Mouse (Mus musculus) small intestine, adult 2 months (tissue): ENCODE results near the gene Aldob.

Experiments used
- CTCF ChIP-seq: fragments of 200-500 bp; IDR thresholded peaks from 2 replicates; pipeline ENCODE4 v1.5.1; 2012; ENCODE audit warnings: low read depth, mild to moderate bottlenecking, control low read depth, inconsistent platforms, low read length, moderate library complexity, mixed read lengths; ENCODE audit not compliant: insufficient replicate concordance, insufficient read length; ENCODE audit errors: extremely low read depth
- POLR2A ChIP-seq: fragments of 200-500 bp; IDR thresholded peaks from 2 replicates; pipeline ENCODE4 v1.6.1; 2012; ENCODE audit warnings: low read depth, mild to moderate bottlenecking, control low read depth, inconsistent platforms, low read length, moderate library complexity

DNA sequence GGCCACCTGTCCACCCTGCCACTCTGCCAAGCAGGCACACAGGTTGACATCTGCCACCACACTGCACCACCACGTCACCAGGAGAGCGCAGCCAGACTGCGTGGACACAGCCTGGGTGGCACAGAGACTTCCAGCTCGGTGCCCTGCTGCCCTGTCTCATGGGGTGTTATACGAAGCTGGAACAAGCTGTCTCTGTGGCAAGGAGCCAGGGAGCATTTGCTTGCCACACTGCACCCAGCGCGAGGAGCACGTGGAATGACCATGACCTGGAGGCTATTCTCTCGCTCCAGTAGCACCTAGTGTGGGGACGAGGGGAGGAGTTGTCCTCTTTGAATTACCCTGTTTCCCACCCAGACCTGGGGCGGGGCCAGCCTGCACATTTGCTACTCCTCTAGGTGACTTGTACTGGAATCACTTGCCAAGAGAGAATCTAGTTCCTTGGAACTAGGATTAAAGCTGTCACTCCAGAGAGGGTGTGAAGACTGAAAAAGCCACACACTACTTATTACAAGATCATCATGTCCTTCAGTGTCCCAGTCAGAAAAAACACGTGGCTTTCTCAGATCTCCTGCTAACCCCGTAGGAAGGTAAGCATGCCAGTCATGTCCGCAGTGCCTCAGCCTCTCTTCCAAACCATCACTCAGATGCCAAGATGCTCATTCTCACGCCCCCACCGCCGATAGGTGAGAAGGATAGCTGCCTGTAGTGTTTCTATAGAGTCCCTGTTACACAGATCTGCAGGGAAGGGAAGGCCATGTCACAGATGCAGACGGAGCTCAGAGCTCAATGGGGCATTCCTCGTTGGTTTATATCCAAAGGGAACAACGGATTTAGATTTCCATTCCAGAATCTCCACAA is 10.8 kb upstream of the Aldob start:
- TF ChIP-seq POLR2A (peak; percentile 45; the same call in 1 of the 2 replicates), CTCF (no peak)
